Mouse (Mus musculus): Measurements from ENCODE around the gene Washc2. TPM values are rescaled to one million over a fixed set of nuclear protein-coding genes. Genes with fewer than 3 reads are reported as not detected.
"Not testable (repeated sequence)": the region's sequence is repeated elsewhere in the genome, so short reads cannot be mapped to it uniquely, and the experiment has no call there.

Washc2 gene
- 10 to 100 TPM; 81.5 to 86.8 TPM for total RNA-seq (2021)

DNA sequence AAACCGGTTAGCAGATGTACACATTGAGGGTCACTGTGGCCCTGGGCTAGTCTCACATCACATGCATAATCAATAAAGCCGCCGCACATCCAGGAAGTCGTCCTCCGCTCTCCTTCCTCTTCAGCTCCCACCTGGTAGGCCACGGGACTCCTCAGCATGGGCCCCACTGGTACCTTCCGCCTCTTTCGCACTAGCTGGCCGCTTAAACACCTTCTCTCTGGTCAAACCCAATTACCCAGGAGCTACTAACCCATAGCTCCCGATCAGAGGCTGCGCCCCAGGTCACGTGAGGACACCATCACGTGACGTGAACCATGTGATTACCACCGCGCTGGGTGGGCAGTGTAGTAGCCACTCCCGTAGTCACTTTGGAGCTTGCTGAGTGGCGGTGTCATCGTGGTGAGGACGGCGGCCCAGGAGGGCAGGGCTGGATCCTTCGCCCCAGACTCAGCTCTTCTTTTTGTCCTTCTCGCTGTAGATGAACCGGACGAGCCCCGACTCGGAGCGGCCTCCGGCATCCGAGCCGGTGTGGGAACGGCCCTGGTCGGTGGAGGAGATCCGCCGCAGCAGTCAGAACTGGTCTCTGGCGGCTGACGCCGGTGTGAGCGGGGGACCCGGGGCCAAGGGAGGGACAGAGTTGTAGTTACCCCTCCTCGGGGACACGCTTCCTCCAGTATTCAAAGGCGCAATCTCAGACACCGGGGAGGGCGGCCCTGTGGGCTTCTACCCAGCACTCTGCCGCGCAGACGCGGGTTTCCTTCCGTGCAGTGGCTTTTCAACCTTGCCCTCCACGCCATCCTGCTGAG lies at the start of gene Washc2:
Gene Washc2 (plus strand): TSS at position 310 of the 806 bp plus-strand sequence.
- intact Hi-C loops (cut with DNase I): no loop called here

GRCm38 (mm10) chr6:116166383-116166782 lies 41.5 kb upstream of the Washc2 start:
- no peak for DNase-seq (ENCODE audit: extremely low spot score in 1 of 2, low spot score in 2 of 2)
- intact Hi-C loops (cut with DNase I): no loop called here

More for the DNA sequence above, at the start of gene Washc2:
- peak; percentile 94 to 96 for DNase-seq (ENCODE audit: extremely low spot score in 1 of 2, low spot score in 2 of 2)

DNA sequence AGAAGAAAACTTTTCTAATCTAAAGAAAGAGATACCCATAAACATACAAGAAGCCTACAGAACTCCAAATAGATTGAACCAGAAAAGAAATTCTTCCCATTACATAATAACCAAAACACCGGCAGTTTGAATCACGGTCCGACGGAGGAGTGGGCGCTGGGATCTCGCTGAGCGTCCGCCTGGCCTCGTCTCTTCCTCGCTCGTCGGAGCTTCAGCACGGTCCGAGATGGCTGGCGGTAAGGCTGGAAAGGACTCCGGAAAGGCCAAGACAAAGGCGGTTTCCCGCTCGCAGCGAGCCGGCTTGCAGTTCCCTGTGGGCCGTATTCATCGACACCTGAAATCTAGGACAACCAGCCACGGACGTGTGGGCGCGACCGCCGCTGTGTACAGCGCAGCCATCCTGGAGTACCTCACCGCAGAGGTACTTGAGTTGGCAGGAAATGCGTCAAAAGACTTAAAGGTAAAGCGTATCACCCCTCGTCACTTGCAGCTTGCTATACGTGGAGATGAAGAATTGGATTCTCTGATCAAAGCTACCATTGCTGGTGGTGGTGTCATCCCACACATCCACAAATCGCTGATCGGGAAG lies 34.2 kb upstream of the Washc2 start:
- intact Hi-C loops (cut with DNase I); DNase-seq (ENCODE audit: extremely low spot score in 1 of 2, low spot score in 2 of 2): not testable (repeated sequence)

GRCm38 (mm10) chr6:116178376-116178775 lies 29.5 kb upstream of the Washc2 start:
- DNase-seq (ENCODE audit: extremely low spot score in 1 of 2, low spot score in 2 of 2): no peak

GRCm38 (mm10) chr6:116180731-116181130 lies 27.1 kb upstream of the Washc2 start:
- intact Hi-C loops (cut with DNase I): no loop called here
- DNase-seq (ENCODE audit: extremely low spot score in 1 of 2, low spot score in 2 of 2): no peak

More at GRCm38 (mm10) chr6:116178376-116178775, 29.5 kb upstream of the Washc2 start:
- intact Hi-C loops (cut with DNase I): no loop called here

DNA sequence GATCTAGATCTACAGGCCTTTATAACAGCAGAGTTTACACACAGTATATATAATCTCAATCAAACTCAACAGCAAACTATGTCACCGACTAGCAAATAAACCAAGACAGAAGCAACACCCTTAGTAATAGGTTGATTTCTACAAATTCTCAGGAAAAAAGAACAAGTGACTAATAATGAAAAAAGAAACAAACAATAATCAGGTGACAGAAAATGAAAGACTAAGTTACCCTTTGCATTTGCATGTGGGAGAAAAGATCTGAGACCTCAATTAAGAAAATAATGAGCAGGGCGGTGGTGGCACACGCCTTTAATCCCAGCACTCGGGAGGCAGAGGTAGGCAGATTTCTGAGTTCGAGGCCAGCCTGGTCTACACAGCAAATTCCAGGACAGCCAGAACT lies 24.3 kb upstream of the Washc2 start:
- intact Hi-C loops (cut with DNase I): no loop called here
- no peak for DNase-seq (ENCODE audit: extremely low spot score in 1 of 2, low spot score in 2 of 2)

GRCm38 (mm10) chr6:116186485-116186884 lies 21.4 kb upstream of the Washc2 start:
- no peak for DNase-seq (ENCODE audit: extremely low spot score in 1 of 2, low spot score in 2 of 2)
- intact Hi-C loops (cut with DNase I): no loop called here

- intact Hi-C loops (cut with DNase I): no loop called here
Observed at GRCm38 (mm10) chr6:116189417-116189816, 18.4 kb upstream of the Washc2 start.

GRCm38 (mm10) chr6:116192809-116193311 lies 15.0 kb upstream of the Washc2 start:
- DNase-seq (ENCODE audit: extremely low spot score in 1 of 2, low spot score in 2 of 2): peak in 1 of 2 experiments; percentile 27
- intact Hi-C loops (cut with DNase I): loop anchor here (5.0 kb wide), 1 partner anchor 181 kb away; no protein-coding TSS in a partner anchor

More at GRCm38 (mm10) chr6:116189417-116189816, 18.4 kb upstream of the Washc2 start:
- no peak for DNase-seq (ENCODE audit: extremely low spot score in 1 of 2, low spot score in 2 of 2)

GRCm38 (mm10) chr6:116193394-116194393 lies 14.1 kb upstream of the Washc2 start, which contains the start of gene Tmcc1:
Gene Tmcc1 (minus strand): TSS chr6:116193486.
- intact Hi-C loops (cut with DNase I): loop anchor here (5.0 kb wide), 1 partner anchor 181 kb away; no protein-coding TSS in a partner anchor
- peak; percentile 96 to 98 for DNase-seq (ENCODE audit: extremely low spot score in 1 of 2, low spot score in 2 of 2)

DNA sequence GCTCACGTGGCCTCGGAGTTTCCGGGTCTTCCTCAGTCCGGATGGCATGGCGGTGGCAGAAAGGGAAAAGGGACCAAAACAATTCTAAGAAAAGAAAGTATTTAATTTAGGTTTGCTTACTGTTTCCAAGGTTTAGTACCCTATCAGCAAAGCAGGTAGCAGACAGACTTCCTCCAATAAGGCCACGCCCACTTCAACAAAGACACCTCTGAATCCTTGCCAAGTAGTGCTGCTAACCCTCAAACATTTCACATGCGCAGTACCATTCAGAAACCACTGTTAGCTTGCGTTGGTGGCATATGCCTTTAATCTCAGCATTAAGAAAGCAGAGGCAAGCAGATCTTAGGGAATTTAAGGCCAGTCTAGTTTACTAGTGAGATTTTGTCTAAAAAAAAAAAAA lies 12.0 kb upstream of the Washc2 start:
- intact Hi-C loops (cut with DNase I): no loop called here
- no peak for DNase-seq (ENCODE audit: extremely low spot score in 1 of 2, low spot score in 2 of 2)

DNA sequence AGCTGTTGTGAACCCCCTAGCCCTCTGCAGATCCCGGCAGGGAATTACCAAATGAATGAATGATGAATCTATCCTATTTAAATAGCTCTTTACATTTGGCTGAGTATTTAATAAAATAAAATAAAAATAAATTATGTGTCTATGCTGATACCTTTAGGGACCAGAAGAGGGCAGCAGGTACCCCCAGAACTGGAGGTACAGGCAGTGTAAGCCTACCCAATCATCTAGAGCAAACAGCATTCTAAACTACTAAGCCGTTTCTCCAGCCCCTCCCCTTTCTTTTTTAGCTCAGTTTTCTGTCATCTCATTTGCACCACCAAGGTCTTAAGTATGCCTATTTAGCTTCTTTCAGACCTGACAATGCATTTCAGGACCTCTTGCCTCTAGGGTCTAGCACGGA lies 9.7 kb upstream of the Washc2 start:
- no peak for DNase-seq (ENCODE audit: extremely low spot score in 1 of 2, low spot score in 2 of 2)
- intact Hi-C loops (cut with DNase I): no loop called here

DNA sequence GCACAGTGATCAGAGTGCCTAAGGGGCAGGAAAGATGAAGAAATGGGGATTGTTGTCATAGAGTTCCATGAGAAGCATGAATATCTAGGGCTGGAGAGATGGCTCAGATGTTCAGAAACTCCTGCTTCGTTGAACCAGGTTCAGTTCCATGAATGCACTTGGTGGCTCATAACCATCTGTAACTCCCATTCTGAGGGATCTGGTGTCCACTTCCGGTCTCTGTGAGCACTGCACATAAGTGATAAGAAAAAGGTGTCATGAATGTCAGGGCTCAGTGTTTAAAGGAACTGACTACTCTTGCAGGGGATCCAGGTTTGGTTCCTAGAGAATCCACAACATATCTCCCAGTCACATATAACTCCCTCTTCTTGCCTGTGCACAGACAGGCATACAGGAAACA lies 8.2 kb upstream of the Washc2 start:
- DNase-seq (ENCODE audit: extremely low spot score in 1 of 2, low spot score in 2 of 2): no peak
- intact Hi-C loops (cut with DNase I): no loop called here

DNA sequence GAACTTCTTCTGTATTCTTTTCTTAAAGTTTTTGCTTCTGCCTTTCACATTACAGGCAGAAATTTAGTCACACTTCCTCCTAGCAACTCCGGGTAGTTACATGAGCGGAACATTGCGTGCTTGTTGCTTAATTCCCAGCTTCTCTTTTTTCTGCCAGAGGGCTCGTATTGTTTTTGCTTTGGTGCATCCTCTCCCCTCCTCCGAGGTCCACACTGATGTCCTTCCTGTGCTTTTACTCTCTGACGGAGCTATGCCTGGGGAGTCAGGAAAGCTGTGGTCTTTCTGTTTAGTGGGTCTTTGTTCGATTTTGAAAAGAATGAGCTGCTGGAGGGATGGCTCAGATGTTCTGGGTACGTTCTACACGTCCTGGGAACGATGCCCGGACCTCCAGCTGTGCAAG lies 19.9 kb downstream of the Washc2 start:
- intact Hi-C loops (cut with DNase I): no loop called here
- DNase-seq (ENCODE audit: extremely low spot score in 1 of 2, low spot score in 2 of 2): no peak

GRCm38 (mm10) chr6:116228785-116229525 lies 21.1 kb downstream of the Washc2 start:
- intact Hi-C loops (cut with DNase I): no loop called here
- peak; percentile 52 to 79 for DNase-seq (ENCODE audit: extremely low spot score in 1 of 2, low spot score in 2 of 2)

- intact Hi-C loops (cut with DNase I): not testable (repeated sequence)
Observed at GRCm38 (mm10) chr6:116234821-116235220, 27.0 kb downstream of the Washc2 start.

DNA sequence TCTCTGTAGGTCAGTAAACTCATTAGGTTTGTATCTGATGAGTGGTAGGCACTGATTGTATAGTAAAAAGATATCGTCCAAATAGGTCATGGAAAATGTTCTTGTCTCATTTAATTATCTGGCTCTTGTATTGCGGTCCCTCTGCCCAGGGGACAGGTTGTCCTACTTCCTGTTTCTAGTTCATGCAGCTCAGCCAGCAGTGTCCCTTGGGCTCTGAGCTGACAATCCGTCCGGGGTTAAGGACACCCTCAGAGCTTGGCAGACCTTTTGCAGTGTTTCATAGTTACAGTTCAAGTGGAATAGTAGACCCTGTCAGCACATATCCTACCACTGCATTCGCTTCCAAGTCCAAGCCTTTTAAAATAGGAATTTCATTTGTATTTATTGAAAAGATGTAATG lies 27.5 kb downstream of the Washc2 start:
- DNase-seq (ENCODE audit: extremely low spot score in 1 of 2, low spot score in 2 of 2): no peak
- intact Hi-C loops (cut with DNase I): no loop called here

More at GRCm38 (mm10) chr6:116234821-116235220, 27.0 kb downstream of the Washc2 start:
- not testable (repeated sequence) for DNase-seq (ENCODE audit: extremely low spot score in 1 of 2, low spot score in 2 of 2)

DNA sequence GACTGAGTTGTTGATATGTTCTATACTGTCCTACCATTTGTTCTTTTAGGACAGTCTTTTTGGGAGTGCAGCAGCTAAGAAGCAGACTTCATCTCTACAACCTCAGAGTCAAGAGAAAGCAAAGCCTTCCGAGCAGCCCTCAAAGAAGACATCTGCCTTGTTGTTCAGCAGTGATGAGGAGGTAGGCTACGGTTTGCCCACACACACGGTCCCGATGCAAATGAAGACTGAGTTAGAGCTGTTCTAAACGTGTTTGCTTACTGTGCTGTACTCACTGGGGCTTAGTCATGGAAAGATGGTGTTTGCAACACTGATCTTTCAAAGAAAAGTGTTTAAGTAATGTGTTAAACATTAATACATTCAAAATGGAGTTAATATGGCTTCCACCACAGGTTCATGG lies 30.2 kb downstream of the Washc2 start:
- intact Hi-C loops (cut with DNase I): no loop called here
- no peak for DNase-seq (ENCODE audit: extremely low spot score in 1 of 2, low spot score in 2 of 2)

Measured in left cerebral cortex, postnatal 10 days (tissue).